In the genomic region with DNA sequence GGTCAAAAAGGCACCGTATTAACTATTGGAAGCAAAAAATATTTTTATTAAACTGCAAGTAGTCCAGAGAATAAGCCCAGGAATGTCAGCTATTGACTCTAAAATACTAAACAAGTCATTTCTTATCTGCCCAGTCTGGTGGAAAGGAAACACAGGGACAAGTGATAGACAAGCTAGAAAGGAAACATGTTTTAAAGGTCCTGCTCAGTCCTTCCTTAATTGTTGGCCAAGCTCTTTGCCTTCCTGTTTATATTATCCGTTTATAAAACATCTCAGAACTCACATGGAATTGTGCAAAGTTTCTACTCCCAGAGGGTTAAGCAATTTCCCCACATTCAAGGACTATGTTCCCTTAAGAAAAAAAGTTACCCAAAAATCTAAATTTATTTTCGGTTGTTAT, we compare ENCODE assay signal across 19 mouse cellular contexts. TPM values are rescaled to one million over a fixed set of nuclear protein-coding genes. Genes with fewer than 3 reads are reported as not detected.
DNase-seq lines count a peak whose midpoint lies in the region; ATAC-seq and TF ChIP-seq lines count a peak whose summit lies in the region.
"Had no signal": no experiment of that assay in that cellular context is flagged by ENCODE, and none has a peak within 500 bp of the region (broad histone marks: within the 10 kb centered on the region; RNA-seq: fewer than 3 reads in every experiment).

No protein-coding gene starts in this region.

- intact Hi-C loops in heart, adult 2 months (cut with DNase I) = loop anchor here (2.0 to 5.0 kb wide), 2 partner anchors 37 to 55 kb away; a partner anchor contains a TSS
- intact Hi-C loops in left cerebral cortex, postnatal 14 days (cut with DNase I) = no loop called here

- peak overlapping the region; percentile 77 for H3K27ac ChIP-seq in heart, adult 2 months
- no peak overlapping the region for H3K27ac ChIP-seq in heart, embryonic 10.5 days
- no peak overlapping the region for H3K27ac ChIP-seq in kidney, postnatal 0 days
- H3K27ac ChIP-seq in kidney, embryonic 14.5 days (ENCODE audit: low read depth, low read length) = no peak overlapping the region
- H3K27ac ChIP-seq in liver, postnatal 0 days (ENCODE audit: low read depth) = no peak overlapping the region
- H3K27ac ChIP-seq in hindbrain, embryonic 14.5 days = no peak overlapping the region
- H3K27ac ChIP-seq: embryonic facial prominence, embryonic 10.5 days; forebrain, embryonic 15.5 days; hindbrain, embryonic 12.5 days; intestine, embryonic 15.5 days; limb, embryonic 13.5 days; stomach, postnatal 0 days had no signal

- no peak for DNase-seq in heart, adult 2 months
- DNase-seq in heart, embryonic 10.5 days (ENCODE audit: low spot score) = no peak
- DNase-seq in kidney, postnatal 0 days (ENCODE audit: low spot score) = peak; percentile 46
- DNase-seq in adipocyte (ENCODE audit: low spot score) = peak; percentile 21
- no peak for DNase-seq in liver, postnatal 0 days
- no peak for DNase-seq in hindbrain, embryonic 14.5 days (ENCODE audit: low spot score)
- DNase-seq in left cerebral cortex, postnatal 14 days (ENCODE audit: low spot score in 2 of 2) = no peak
- DNase-seq: cerebellum, postnatal 14 days; thymus, postnatal 25 days had no signal

- no peak overlapping the region for H3K4me2 ChIP-seq in kidney, postnatal 0 days (ENCODE audit: low read length)
- no peak overlapping the region for H3K4me2 ChIP-seq in kidney, embryonic 14.5 days (replicated peaks; ENCODE audit: low read depth, low read length)
- no peak overlapping the region for H3K4me2 ChIP-seq in liver, postnatal 0 days (ENCODE audit: low read depth, low read length)
- H3K4me2 ChIP-seq in hindbrain, embryonic 14.5 days (replicated peaks) = no peak overlapping the region
- H3K4me2 ChIP-seq: forebrain, embryonic 15.5 days; hindbrain, embryonic 12.5 days; intestine, embryonic 15.5 days; limb, embryonic 13.5 days had no signal

- H3K79me2 ChIP-seq in heart, adult 2 months (replicated peaks; ENCODE audit: control insufficient read depth, insufficient read depth, low read length) = no peaks in the 10 kb centered on the region

- ATAC-seq in kidney, postnatal 0 days (replicated peaks; ENCODE audit: low FRiP score, low read depth) = no peak
- no peak for ATAC-seq in kidney, embryonic 14.5 days (ENCODE audit: low FRiP score, low TSS enrichment)
- 0 out of 2 replicates have a peak, but pooled peaks have one; percentile 21 for ATAC-seq in liver, postnatal 0 days
- no peak for ATAC-seq in hindbrain, embryonic 14.5 days (ENCODE audit: low FRiP score)
- ATAC-seq: forebrain, embryonic 15.5 days; intestine, embryonic 15.5 days; midbrain, embryonic 16.5 days had no signal

- 0 out of 2 replicates have a peak, but pooled peaks cover 2% of the 10 kb centered on the region for H3K36me3 ChIP-seq in heart, adult 2 months (ENCODE audit: control insufficient read depth, insufficient read depth, low read length)
- no peaks in the 10 kb centered on the region for H3K36me3 ChIP-seq in heart, embryonic 10.5 days
- H3K36me3 ChIP-seq in kidney, postnatal 0 days (ENCODE audit: insufficient read depth, low read length) = no peaks in the 10 kb centered on the region
- H3K36me3 ChIP-seq in kidney, embryonic 14.5 days (ENCODE audit: control insufficient read depth, insufficient read depth, low read length) = no peaks in the 10 kb centered on the region
- no peaks in the 10 kb centered on the region for H3K36me3 ChIP-seq in liver, postnatal 0 days (replicated peaks; ENCODE audit: insufficient read depth, low read length)
- H3K36me3 ChIP-seq in hindbrain, embryonic 14.5 days (replicated peaks; ENCODE audit: control insufficient read depth, insufficient read depth) = no peaks in the 10 kb centered on the region
- H3K36me3 ChIP-seq: embryonic facial prominence, embryonic 10.5 days; forebrain, embryonic 15.5 days; hindbrain, embryonic 12.5 days; intestine, embryonic 15.5 days; limb, embryonic 13.5 days had no signal

- TF ChIP-seq EP300 in heart, adult 2 months (IDR thresholded peaks at IDR 0.05; ENCODE audit: insufficient read depth, low read depth, low read length) = no peak
- TF ChIP-seq EP300 in liver, postnatal 0 days (IDR thresholded peaks at IDR 0.05; ENCODE audit: low read depth) = peak; percentile 28; the same call in 1 of the 2 replicates

- H3K4me1 ChIP-seq in heart, adult 2 months (ENCODE audit: control insufficient read depth, insufficient read depth, low read length) = peaks cover 3% of the 10 kb centered on the region
- H3K4me1 ChIP-seq in heart, embryonic 10.5 days = no peaks in the 10 kb centered on the region
- H3K4me1 ChIP-seq in kidney, postnatal 0 days (replicated peaks; ENCODE audit: insufficient read depth, low read length) = no peaks in the 10 kb centered on the region
- H3K4me1 ChIP-seq in kidney, embryonic 14.5 days (ENCODE audit: control insufficient read depth, insufficient read depth, low read length) = no peaks in the 10 kb centered on the region
- no peaks in the 10 kb centered on the region for H3K4me1 ChIP-seq in liver, postnatal 0 days (ENCODE audit: insufficient read depth)
- H3K4me1 ChIP-seq in hindbrain, embryonic 14.5 days (replicated peaks; ENCODE audit: control insufficient read depth, insufficient read depth, low read length) = no peaks in the 10 kb centered on the region
- H3K4me1 ChIP-seq: embryonic facial prominence, embryonic 10.5 days; forebrain, embryonic 15.5 days; hindbrain, embryonic 12.5 days; intestine, embryonic 15.5 days; limb, embryonic 13.5 days had no signal

- H3K9ac ChIP-seq in heart, adult 2 months (ENCODE audit: low read depth, low read length) = no peak overlapping the region
- no peak overlapping the region for H3K9ac ChIP-seq in kidney, postnatal 0 days (ENCODE audit: low read depth, low read length)
- no peak overlapping the region for H3K9ac ChIP-seq in kidney, embryonic 14.5 days (ENCODE audit: low read depth, low read length)
- no peak overlapping the region for H3K9ac ChIP-seq in liver, postnatal 0 days (replicated peaks)
- no peak overlapping the region for H3K9ac ChIP-seq in hindbrain, embryonic 14.5 days
- H3K9ac ChIP-seq: forebrain, embryonic 15.5 days; hindbrain, embryonic 12.5 days; intestine, embryonic 15.5 days; limb, embryonic 13.5 days had no signal

- no peak for TF ChIP-seq CTCF in heart, adult 2 months (IDR thresholded peaks at IDR 0.05)
- TF ChIP-seq CTCF in kidney, postnatal 0 days (IDR thresholded peaks at IDR 0.05; ENCODE audit: low read depth) = no peak
- no peak for TF ChIP-seq CTCF in liver, postnatal 0 days (IDR thresholded peaks at IDR 0.05; ENCODE audit: low read depth)

- TF ChIP-seq POLR2A in heart, adult 2 months (IDR thresholded peaks at IDR 0.05; ENCODE audit: insufficient read depth, low read depth, low read length) = no peak

- no peak overlapping the region for H3K4me3 ChIP-seq in heart, adult 2 months
- H3K4me3 ChIP-seq in heart, embryonic 10.5 days = no peak overlapping the region
- no peak overlapping the region for H3K4me3 ChIP-seq in kidney, postnatal 0 days (replicated peaks; ENCODE audit: low read depth, low read length)
- H3K4me3 ChIP-seq in kidney, embryonic 14.5 days (ENCODE audit: low read length) = no peak overlapping the region
- no peak overlapping the region for H3K4me3 ChIP-seq in liver, postnatal 0 days (ENCODE audit: low read depth, low read length)
- no peak overlapping the region for H3K4me3 ChIP-seq in hindbrain, embryonic 14.5 days (replicated peaks; ENCODE audit: low read length)
- H3K4me3 ChIP-seq: embryonic facial prominence, embryonic 10.5 days; erythroblast, embryonic 14.5 days; forebrain, embryonic 15.5 days; hindbrain, embryonic 12.5 days; intestine, embryonic 15.5 days; limb, embryonic 13.5 days had no signal

- WGBS in heart, adult 2 months = 27% methylated on average over 3 of the region's 3 CpGs
- 66% methylated on average over 3 of the region's 3 CpGs for WGBS in heart, embryonic 10.5 days
- WGBS in kidney, postnatal 0 days = 61% methylated on average over 3 of the region's 3 CpGs
- WGBS in kidney, embryonic 14.5 days = 75% methylated on average over 3 of the region's 3 CpGs
- 40% methylated on average over 3 of the region's 3 CpGs for WGBS in liver, postnatal 0 days (ENCODE audit: insufficient replicate concordance)
- 85% methylated on average over 3 of the region's 3 CpGs for WGBS in hindbrain, embryonic 14.5 days

- no peaks in the 10 kb centered on the region for H3K9me3 ChIP-seq in heart, embryonic 10.5 days
- H3K9me3 ChIP-seq in kidney, postnatal 0 days (replicated peaks; ENCODE audit: low read length) = no peaks in the 10 kb centered on the region
- H3K9me3 ChIP-seq in kidney, embryonic 14.5 days (ENCODE audit: control insufficient read depth, low read length) = no peaks in the 10 kb centered on the region
- no peaks in the 10 kb centered on the region for H3K9me3 ChIP-seq in liver, postnatal 0 days (ENCODE audit: low read length)
- H3K9me3 ChIP-seq in hindbrain, embryonic 14.5 days (ENCODE audit: control insufficient read depth, low read length) = no peaks in the 10 kb centered on the region
- H3K9me3 ChIP-seq: embryonic facial prominence, embryonic 10.5 days; forebrain, embryonic 15.5 days; hindbrain, embryonic 12.5 days; intestine, embryonic 15.5 days; limb, embryonic 13.5 days; megakaryocyte, embryonic 14.5 days had no signal

- no peaks in the 10 kb centered on the region for H3K27me3 ChIP-seq in heart, adult 2 months (ENCODE audit: control insufficient read depth, insufficient read depth, low read length)
- H3K27me3 ChIP-seq in heart, embryonic 10.5 days (ENCODE audit: insufficient read depth, poor library complexity, severe bottlenecking) = no peaks in the 10 kb centered on the region
- no peaks in the 10 kb centered on the region for H3K27me3 ChIP-seq in kidney, postnatal 0 days (ENCODE audit: insufficient read depth, low read length)
- H3K27me3 ChIP-seq in kidney, embryonic 14.5 days (ENCODE audit: control insufficient read depth, insufficient read depth, low read length) = no peaks in the 10 kb centered on the region
- H3K27me3 ChIP-seq in liver, postnatal 0 days (ENCODE audit: insufficient read depth, low read length) = no peaks in the 10 kb centered on the region
- H3K27me3 ChIP-seq in hindbrain, embryonic 14.5 days (ENCODE audit: control insufficient read depth, insufficient read depth, low read length) = no peaks in the 10 kb centered on the region
- H3K27me3 ChIP-seq: forebrain, embryonic 15.5 days; hindbrain, embryonic 12.5 days; intestine, embryonic 15.5 days; limb, embryonic 13.5 days; megakaryocyte, embryonic 14.5 days had no signal

RNA-seq across cellular contexts. Expression of a gene that starts 54.9 kb away (rescaled TPM):
- total RNA-seq in heart, adult 2 months (2021) = 10 to 100 TPM in 1 of 2 experiments, 1 to 10 TPM in 1; 9.2 to 13.9 TPM
- 6.9 and 9.6 TPM in 2 replicates for polyA plus RNA-seq in heart, adult 2 months (2012; rRNA removed)
- 7.4 and 7.7 TPM in 2 replicates for polyA plus RNA-seq in heart, embryonic 10.5 days (2016; fragmentation: Nextera tagmentation; extraction: Ambion mirVana)
- polyA plus RNA-seq in kidney, postnatal 0 days (2015; fragmentation: Nextera tagmentation; extraction: Ambion mirVana) = 14.2 and 17.5 TPM in 2 replicates
- polyA plus RNA-seq in kidney, embryonic 14.5 days (2014; fragmentation: Nextera tagmentation; extraction: Ambion mirVana) = 7.9 and 9.4 TPM in 2 replicates
- 9.9 and 10.3 TPM in 2 replicates for polyA plus RNA-seq in liver, postnatal 0 days (2015; fragmentation: Nextera tagmentation; extraction: Ambion mirVana)
- 7.9 and 9.3 TPM in 2 replicates for polyA plus RNA-seq in hindbrain, embryonic 14.5 days (2014; fragmentation: Nextera tagmentation; extraction: Ambion mirVana)
- 1 to 10 TPM; 3.2 to 3.6 TPM for total RNA-seq in left cerebral cortex, postnatal 14 days (2021)

Comparison
In these comparisons a context has a peak if more than half of its experiments do, and no peak if none do; other contexts are left out.
1. DNase-seq: peak in kidney, postnatal 0 days (single experiment) and adipocyte (single experiment); none in heart, adult 2 months (0 of 2), heart, embryonic 10.5 days (single experiment), liver, postnatal 0 days (single experiment), hindbrain, embryonic 14.5 days (single experiment) and left cerebral cortex, postnatal 14 days (0 of 2).